Mouse (Mus musculus): Measurements from ENCODE around the gene Pex10. TPM values are rescaled to one million over a fixed set of nuclear protein-coding genes. Genes with fewer than 3 reads are reported as not detected.

Pex10 gene
- polyA plus RNA-seq, 1 experiment from 2014 or later, result 26.3 TPM

- Histone ChIP-seq H3K9me3 (ENCODE audit: low read length) (no peaks in the 10 kb centered on the region), H3K4me2 (replicated peaks; ENCODE audit: low read depth, low read length) (no peak overlapping the region), H3K4me1 (ENCODE audit: insufficient read depth, low read length) (peaks cover 20% of the 10 kb centered on the region), H3K27ac (ENCODE audit: low read length) (no peak overlapping the region), H3K36me3 (ENCODE audit: insufficient read depth, low read length) (peaks cover 3% of the 10 kb centered on the region; the same call in 1 of the 2 replicates), H3K9ac (replicated peaks; ENCODE audit: low read length) (no peak overlapping the region), H3K4me3 (ENCODE audit: low read length) (no peak overlapping the region), H3K27me3 (ENCODE audit: insufficient read depth, low read length) (no peaks in the 10 kb centered on the region)
- ATAC-seq (ENCODE audit: low FRiP score, low TSS enrichment), result no peak
- whole genome bisulfite sequencing, result 87% methylated on average over 5 of the region's 5 CpGs
These were observed 22.4 kb downstream of the Pex10 start for GRCm38 (mm10) chr4:155089241-155089640.

GRCm38 (mm10) chr4:155090147-155090546 is 23.3 kb downstream of the Pex10 start:
- Histone ChIP-seq H3K4me3 (ENCODE audit: low read length) (no peak overlapping the region), H3K9me3 (ENCODE audit: low read length) (no peaks in the 10 kb centered on the region), H3K4me1 (ENCODE audit: insufficient read depth, low read length) (peaks cover 11% of the 10 kb centered on the region), H3K9ac (replicated peaks; ENCODE audit: low read length) (no peak overlapping the region), H3K27ac (ENCODE audit: low read length) (no peak overlapping the region), H3K27me3 (ENCODE audit: insufficient read depth, low read length) (no peaks in the 10 kb centered on the region), H3K36me3 (ENCODE audit: insufficient read depth, low read length) (peaks cover 3% of the 10 kb centered on the region; the same call in 1 of the 2 replicates), H3K4me2 (replicated peaks; ENCODE audit: low read depth, low read length) (no peak overlapping the region)
- WGBS, result 93% methylated on average over 4 of the region's 4 CpGs
- ATAC-seq (ENCODE audit: low FRiP score, low TSS enrichment), result no peak

- no peak overlapping the region for H3K9ac ChIP-seq (replicated peaks; ENCODE audit: low read length)
- no peak overlapping the region for H3K4me3 ChIP-seq (ENCODE audit: low read length)
- H3K36me3 ChIP-seq (ENCODE audit: insufficient read depth, low read length), result peaks cover 3% of the 10 kb centered on the region; the same call in 1 of the 2 replicates
- no peaks in the 10 kb centered on the region for H3K27me3 ChIP-seq (ENCODE audit: insufficient read depth, low read length)
- H3K4me1 ChIP-seq (ENCODE audit: insufficient read depth, low read length), result peaks cover 13% of the 10 kb centered on the region
- no peaks in the 10 kb centered on the region for H3K9me3 ChIP-seq (ENCODE audit: low read length)
- WGBS, result 90% methylated on average over 13 of the region's 13 CpGs
- no peak overlapping the region for H3K4me2 ChIP-seq (replicated peaks; ENCODE audit: low read depth, low read length)
- H3K27ac ChIP-seq (ENCODE audit: low read length), result no peak overlapping the region
- no peak for ATAC-seq (ENCODE audit: low FRiP score, low TSS enrichment)
These were observed 24.1 kb downstream of the Pex10 start for GRCm38 (mm10) chr4:155090688-155091449.

GRCm38 (mm10) chr4:155092718-155093430 is 26.1 kb downstream of the Pex10 start:
- WGBS, result 90% methylated on average over 19 of the region's 19 CpGs
- no peaks in the 10 kb centered on the region for H3K9me3 ChIP-seq (ENCODE audit: low read length)
- no peak overlapping the region for H3K4me2 ChIP-seq (replicated peaks; ENCODE audit: low read depth, low read length)
- H3K4me3 ChIP-seq (ENCODE audit: low read length), result no peak overlapping the region
- peaks cover 9% of the 10 kb centered on the region for H3K4me1 ChIP-seq (ENCODE audit: insufficient read depth, low read length)
- H3K27me3 ChIP-seq (ENCODE audit: insufficient read depth, low read length), result no peaks in the 10 kb centered on the region
- H3K9ac ChIP-seq (replicated peaks; ENCODE audit: low read length), result no peak overlapping the region
- no peak overlapping the region for H3K27ac ChIP-seq (ENCODE audit: low read length)
- ATAC-seq (ENCODE audit: low FRiP score, low TSS enrichment), result no peak
- H3K36me3 ChIP-seq (ENCODE audit: insufficient read depth, low read length), result peaks cover 3% of the 10 kb centered on the region; the same call in 1 of the 2 replicates

GRCm38 (mm10) chr4:155093431-155094149 is 26.8 kb downstream of the Pex10 start:
- Histone ChIP-seq H3K4me2 (replicated peaks; ENCODE audit: low read depth, low read length) (no peak overlapping the region), H3K4me1 (ENCODE audit: insufficient read depth, low read length) (peaks cover 9% of the 10 kb centered on the region), H3K27me3 (ENCODE audit: insufficient read depth, low read length) (no peaks in the 10 kb centered on the region), H3K9me3 (ENCODE audit: low read length) (no peaks in the 10 kb centered on the region), H3K27ac (ENCODE audit: low read length) (no peak overlapping the region), H3K36me3 (ENCODE audit: insufficient read depth, low read length) (peaks cover 3% of the 10 kb centered on the region; the same call in 1 of the 2 replicates), H3K4me3 (ENCODE audit: low read length) (no peak overlapping the region), H3K9ac (replicated peaks; ENCODE audit: low read length) (no peak overlapping the region)
- WGBS, result 80% methylated on average over 7 of the region's 7 CpGs
- no peak for ATAC-seq (ENCODE audit: low FRiP score, low TSS enrichment)

GRCm38 (mm10) chr4:155094565-155094964 is 27.7 kb downstream of the Pex10 start:
- H3K36me3 ChIP-seq (ENCODE audit: insufficient read depth, low read length), result peaks cover 3% of the 10 kb centered on the region; the same call in 1 of the 2 replicates
- no peaks in the 10 kb centered on the region for H3K27me3 ChIP-seq (ENCODE audit: insufficient read depth, low read length)
- H3K4me2 ChIP-seq (replicated peaks; ENCODE audit: low read depth, low read length), result no peak overlapping the region
- 63% methylated on average over 3 of the region's 3 CpGs for WGBS
- H3K4me3 ChIP-seq (ENCODE audit: low read length), result no peak overlapping the region
- peaks cover 9% of the 10 kb centered on the region for H3K4me1 ChIP-seq (ENCODE audit: insufficient read depth, low read length)
- peak; percentile 62 for ATAC-seq (ENCODE audit: low FRiP score, low TSS enrichment)
- no peak overlapping the region for H3K27ac ChIP-seq (ENCODE audit: low read length)
- no peak overlapping the region for H3K9ac ChIP-seq (replicated peaks; ENCODE audit: low read length)
- H3K9me3 ChIP-seq (ENCODE audit: low read length), result no peaks in the 10 kb centered on the region

GRCm38 (mm10) chr4:155095238-155095900 is 28.6 kb downstream of the Pex10 start:
- H3K27ac ChIP-seq (ENCODE audit: low read length), result no peak overlapping the region

GRCm38 (mm10) chr4:155095967-155096366 is 29.2 kb downstream of the Pex10 start:
- no peak overlapping the region for H3K9ac ChIP-seq (replicated peaks; ENCODE audit: low read length)
- 63% methylated on average over 8 of the region's 8 CpGs for WGBS
- ATAC-seq (ENCODE audit: low FRiP score, low TSS enrichment), result no peak
- no peak overlapping the region for H3K27ac ChIP-seq (ENCODE audit: low read length)
- H3K36me3 ChIP-seq (ENCODE audit: insufficient read depth, low read length), result no peaks in the 10 kb centered on the region
- H3K4me1 ChIP-seq (ENCODE audit: insufficient read depth, low read length), result peaks cover 9% of the 10 kb centered on the region
- H3K9me3 ChIP-seq (ENCODE audit: low read length), result no peaks in the 10 kb centered on the region
- H3K4me2 ChIP-seq (replicated peaks; ENCODE audit: low read depth, low read length), result no peak overlapping the region
- no peaks in the 10 kb centered on the region for H3K27me3 ChIP-seq (ENCODE audit: insufficient read depth, low read length)
- no peak overlapping the region for H3K4me3 ChIP-seq (ENCODE audit: low read length)

More at GRCm38 (mm10) chr4:155095238-155095900, 28.6 kb downstream of the Pex10 start:
- H3K9me3 ChIP-seq (ENCODE audit: low read length), result no peaks in the 10 kb centered on the region
- no peaks in the 10 kb centered on the region for H3K27me3 ChIP-seq (ENCODE audit: insufficient read depth, low read length)
- WGBS, result 39% methylated on average over 8 of the region's 8 CpGs
- peak; percentile 73 for ATAC-seq (ENCODE audit: low FRiP score, low TSS enrichment)
- no peak overlapping the region for H3K9ac ChIP-seq (replicated peaks; ENCODE audit: low read length)
- no peak overlapping the region for H3K4me3 ChIP-seq (ENCODE audit: low read length)
- H3K36me3 ChIP-seq (ENCODE audit: insufficient read depth, low read length), result no peaks in the 10 kb centered on the region
- H3K4me1 ChIP-seq (ENCODE audit: insufficient read depth, low read length), result peaks cover 9% of the 10 kb centered on the region
- H3K4me2 ChIP-seq (replicated peaks; ENCODE audit: low read depth, low read length), result no peak overlapping the region

- H3K4me2 ChIP-seq (replicated peaks; ENCODE audit: low read depth, low read length), result no peak overlapping the region
- no peaks in the 10 kb centered on the region for H3K9me3 ChIP-seq (ENCODE audit: low read length)
- H3K4me3 ChIP-seq (ENCODE audit: low read length), result no peak overlapping the region
- H3K9ac ChIP-seq (replicated peaks; ENCODE audit: low read length), result no peak overlapping the region
- H3K4me1 ChIP-seq (ENCODE audit: insufficient read depth, low read length), result peaks cover 9% of the 10 kb centered on the region
- WGBS, result 81% methylated on average over 6 of the region's 6 CpGs
- no peak overlapping the region for H3K27ac ChIP-seq (ENCODE audit: low read length)
- no peaks in the 10 kb centered on the region for H3K27me3 ChIP-seq (ENCODE audit: insufficient read depth, low read length)
- ATAC-seq (ENCODE audit: low FRiP score, low TSS enrichment), result no peak
- no peaks in the 10 kb centered on the region for H3K36me3 ChIP-seq (ENCODE audit: insufficient read depth, low read length)
These were observed 30.6 kb downstream of the Pex10 start for GRCm38 (mm10) chr4:155097452-155097851.
